Mouse (Mus musculus) mature B cell (primary cell): Measurements from ENCODE around the gene Thada.

Source experiments
- in situ Hi-C: fragments of 300-500 bp; cut with MboI; formaldehyde crosslinking; loops from 2 replicates; pipeline ENCODE4 v1.14.3; 2019

The Thada gene

DNA sequence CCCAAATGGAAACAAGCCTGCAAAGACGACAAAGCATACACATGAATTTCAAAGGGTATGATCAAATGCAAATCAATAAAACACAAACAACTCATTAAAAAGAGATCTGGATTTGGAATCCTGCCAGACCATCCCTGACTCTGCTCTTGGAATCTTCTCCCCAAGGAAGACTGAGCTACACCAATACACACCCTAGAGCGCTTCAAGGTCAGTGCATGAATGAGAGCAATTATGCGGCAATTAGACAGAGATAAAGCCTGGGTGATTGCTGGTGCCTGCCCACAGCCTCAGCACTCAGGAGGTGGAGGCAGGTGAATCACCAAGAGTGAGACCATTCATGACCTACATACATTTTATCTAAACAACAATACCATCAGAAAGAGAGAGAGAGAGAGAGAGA, 114.7 kb downstream of the Thada start:
- in situ Hi-C loops: no loop called here

GRCm38 (mm10) chr17:84348865-84349264, 117.1 kb downstream of the Thada start:
- in situ Hi-C loops: no loop called here

- in situ Hi-C loops: no loop called here
These were observed 123.6 kb downstream of the Thada start for GRCm38 (mm10) chr17:84342299-84342817.

DNA sequence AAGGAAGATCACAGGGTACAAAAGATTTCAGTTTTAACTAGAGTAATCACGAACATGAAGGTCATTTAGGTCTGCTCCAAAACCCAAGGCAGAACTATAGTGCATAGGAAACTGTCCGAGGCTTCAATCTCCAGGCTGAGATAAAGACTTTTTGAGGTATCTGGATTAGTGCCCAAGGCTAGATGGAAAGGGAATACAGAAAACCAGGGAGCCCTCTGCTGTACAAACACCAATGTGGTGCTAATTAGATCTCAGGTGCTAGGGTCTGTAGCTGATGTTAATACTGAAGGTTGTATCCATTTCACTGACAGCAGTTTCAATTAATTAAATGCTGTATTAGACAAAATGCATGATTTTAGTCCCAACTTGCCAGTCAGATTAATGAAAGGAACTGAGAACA, 124.3 kb downstream of the Thada start:
- in situ Hi-C loops: no loop called here

DNA sequence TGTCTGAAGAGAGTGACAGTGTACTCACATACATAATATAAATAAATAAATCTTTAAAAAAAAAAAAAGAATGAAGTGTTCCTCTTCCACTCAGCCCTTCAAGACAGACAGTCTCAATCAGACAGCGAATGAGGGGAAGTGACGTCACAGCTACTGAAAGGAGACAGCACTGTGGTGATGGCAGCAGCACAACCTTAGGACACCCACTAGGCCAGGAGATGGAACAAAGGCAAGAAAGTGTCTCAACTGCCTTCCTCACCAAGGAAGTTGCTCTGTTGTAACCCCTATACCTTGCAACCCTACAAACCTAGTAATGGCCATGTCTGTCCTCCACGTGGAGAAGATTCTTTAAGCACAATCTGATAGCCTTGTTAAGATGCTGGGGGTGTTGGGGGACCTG, 125.4 kb downstream of the Thada start:
- in situ Hi-C loops: no loop called here

GRCm38 (mm10) chr17:84335996-84336395, 130.0 kb downstream of the Thada start:
- in situ Hi-C loops: no loop called here

GRCm38 (mm10) chr17:84335076-84335475, 130.9 kb downstream of the Thada start:
- in situ Hi-C loops: no loop called here

DNA sequence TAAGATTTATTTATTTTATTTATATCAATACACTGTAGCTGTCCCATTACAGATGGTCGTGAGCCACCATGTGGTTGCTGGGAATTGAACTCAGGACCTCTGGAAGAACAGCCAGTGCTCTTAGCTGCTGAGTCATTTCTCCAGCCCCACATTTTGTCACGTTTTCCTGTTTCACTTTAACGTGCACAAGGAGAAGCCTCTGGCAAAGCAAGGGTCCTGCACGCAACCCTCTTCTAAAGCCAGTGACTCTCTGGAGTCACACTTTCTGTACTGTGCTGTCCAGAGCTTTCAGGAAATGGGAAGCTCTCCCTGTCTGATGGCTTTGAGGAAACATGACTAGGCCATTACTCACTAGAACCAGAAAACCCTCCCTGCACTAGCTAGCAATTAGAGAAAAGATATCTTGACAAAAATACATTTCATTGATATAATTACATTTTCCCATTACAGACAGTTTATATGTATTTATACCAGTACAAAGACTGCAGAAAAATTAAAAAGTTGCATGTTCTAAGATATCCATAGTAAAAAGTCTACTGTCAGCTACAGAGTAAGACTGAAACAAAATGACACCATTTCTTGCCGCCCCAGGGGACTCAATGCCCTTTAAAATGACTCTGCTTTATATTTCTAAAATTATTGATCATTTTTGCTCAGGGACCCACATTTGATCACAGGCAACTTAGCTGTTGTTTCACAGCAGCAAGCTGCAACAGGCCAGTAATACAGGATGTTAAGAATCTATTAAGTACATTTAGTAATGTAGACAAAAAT, 131.6 kb downstream of the Thada start:
- in situ Hi-C loops: no loop called here

- in situ Hi-C loops: no loop called here
These were observed 133.1 kb downstream of the Thada start for GRCm38 (mm10) chr17:84332940-84333339.

GRCm38 (mm10) chr17:84330986-84331385, 135.0 kb downstream of the Thada start:
- in situ Hi-C loops: no loop called here

DNA sequence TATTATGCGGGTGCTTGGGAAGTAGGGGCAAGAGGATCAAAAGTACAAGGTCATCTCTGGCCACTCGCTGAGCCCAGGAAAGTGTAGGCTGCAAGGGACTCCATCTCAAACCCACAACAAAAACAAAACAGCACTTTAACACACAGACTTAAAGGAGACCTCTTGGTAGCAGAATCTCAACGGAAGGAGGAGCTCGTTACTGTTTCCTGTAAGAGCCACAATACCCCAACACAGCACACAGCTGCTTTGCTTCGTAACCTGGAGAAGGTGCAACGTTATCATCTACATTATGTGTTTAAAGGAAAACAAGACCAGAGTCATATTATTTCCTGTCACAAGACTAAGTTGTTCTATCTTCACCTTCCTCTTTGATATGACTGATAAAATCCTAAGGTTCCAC, 135.5 kb downstream of the Thada start:
- in situ Hi-C loops: no loop called here

DNA sequence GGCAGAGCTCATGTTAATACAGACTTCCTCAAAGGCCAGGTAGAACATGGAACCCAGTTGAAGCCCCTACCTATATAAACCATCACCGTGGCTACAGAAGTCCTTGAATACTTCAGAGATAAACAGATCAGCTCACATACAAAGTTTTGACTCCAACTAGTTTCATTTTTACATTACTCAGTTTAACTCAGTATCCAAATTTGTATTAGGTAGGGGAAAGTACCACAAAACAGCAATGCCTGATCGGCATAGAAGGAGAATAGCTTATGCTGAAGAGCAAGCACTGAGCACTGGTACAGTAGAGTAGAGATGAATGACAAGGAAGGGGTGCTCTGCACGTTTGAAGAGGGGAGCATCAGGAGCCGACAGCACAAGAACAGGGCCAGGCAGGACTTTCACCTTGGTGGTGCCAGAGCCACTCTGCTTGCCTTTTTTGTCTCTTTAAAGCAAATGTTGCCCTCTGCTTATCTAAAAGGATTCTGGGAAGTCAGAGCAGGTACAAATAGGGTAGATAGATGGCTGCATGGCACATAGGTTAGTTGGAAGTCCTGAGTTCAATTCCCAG, 136.0 kb downstream of the Thada start:
- in situ Hi-C loops: no loop called here

DNA sequence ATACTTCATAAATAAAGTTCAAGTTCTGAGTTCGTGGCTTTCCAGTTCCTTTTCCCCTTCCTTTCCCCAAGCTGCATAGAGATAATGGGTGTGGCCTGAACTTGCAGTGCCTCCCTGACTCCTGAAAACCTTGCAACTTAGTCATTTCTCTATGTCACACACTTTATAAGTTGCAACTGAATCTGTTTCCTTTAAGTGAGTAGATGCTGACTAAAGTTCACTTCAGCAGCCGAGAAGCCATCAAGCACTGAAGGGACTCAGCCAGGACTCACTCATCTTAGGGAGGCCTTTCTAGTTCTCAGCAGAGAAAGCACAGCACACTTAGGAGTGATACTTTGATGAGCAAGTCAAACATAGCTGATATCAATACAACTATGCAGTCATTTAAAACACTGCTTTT, 137.5 kb downstream of the Thada start:
- in situ Hi-C loops: no loop called here

DNA sequence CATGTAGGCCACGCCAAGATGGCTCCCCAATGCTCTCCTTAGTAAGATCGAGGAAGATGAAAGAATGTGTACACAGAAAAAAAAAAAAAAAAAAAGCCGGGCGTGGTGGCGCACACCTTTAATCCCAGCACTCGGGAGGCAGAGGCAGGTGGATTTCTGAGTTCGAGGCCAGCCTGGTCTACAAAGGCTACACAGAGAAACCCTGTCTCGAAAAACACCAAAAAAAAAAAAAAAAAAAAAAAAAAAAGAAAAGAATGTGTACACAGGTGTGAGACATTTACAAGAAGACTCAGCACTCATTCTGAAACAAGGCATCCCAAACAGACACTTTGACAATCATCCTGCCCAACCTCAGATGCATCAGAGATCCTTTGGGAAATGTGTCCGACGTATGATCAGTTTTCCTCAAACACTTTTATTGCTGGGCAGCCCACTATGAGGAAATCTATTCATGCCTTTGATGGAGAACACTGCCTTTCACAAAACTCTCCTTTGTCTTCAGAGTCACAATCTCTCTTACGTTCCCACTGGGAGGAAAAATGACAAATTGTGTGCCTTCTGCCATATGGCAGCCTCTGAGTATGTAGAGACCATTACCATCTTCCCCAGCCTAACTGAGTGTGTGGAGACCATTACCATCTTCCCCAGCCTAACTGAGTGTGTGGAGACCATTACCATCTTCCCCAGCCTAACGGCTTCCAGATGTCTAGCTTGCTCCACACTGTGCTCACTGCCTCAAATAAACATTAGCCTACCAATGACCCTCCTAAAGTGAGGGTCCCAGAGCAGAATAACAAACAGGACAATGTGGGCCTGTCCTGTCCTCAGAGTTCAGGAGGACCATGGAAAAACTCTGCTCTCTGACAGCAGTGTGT, 138.7 kb downstream of the Thada start:
- in situ Hi-C loops: no loop called here

GRCm38 (mm10) chr17:84322176-84322575, 143.8 kb downstream of the Thada start:
- in situ Hi-C loops: no loop called here

GRCm38 (mm10) chr17:84321351-84321750, 144.7 kb downstream of the Thada start:
- in situ Hi-C loops: no loop called here

DNA sequence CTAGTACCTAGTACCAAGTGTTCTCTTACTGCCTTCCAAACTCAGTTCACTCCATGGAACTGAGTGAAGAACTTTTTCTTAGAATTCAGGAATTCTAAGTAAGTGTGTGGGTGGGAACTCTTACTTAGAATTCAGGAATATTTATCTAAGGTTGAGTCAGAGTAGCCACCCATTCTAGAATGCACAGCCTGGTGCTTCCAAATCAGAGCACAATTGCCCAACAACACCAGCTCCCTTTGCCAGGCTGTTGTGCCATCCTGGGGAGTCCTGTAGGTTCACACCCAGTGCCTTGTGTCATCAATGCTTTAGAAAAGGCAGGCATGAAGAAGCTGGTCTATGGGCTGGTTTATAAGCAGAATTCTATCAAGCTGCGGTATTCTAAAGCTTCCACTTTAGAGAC, 145.4 kb downstream of the Thada start:
- in situ Hi-C loops: no loop called here

- in situ Hi-C loops: no loop called here
These were observed 151.7 kb downstream of the Thada start for GRCm38 (mm10) chr17:84314341-84314740.

- in situ Hi-C loops: no loop called here
These were observed 152.5 kb downstream of the Thada start for GRCm38 (mm10) chr17:84313494-84313893.

DNA sequence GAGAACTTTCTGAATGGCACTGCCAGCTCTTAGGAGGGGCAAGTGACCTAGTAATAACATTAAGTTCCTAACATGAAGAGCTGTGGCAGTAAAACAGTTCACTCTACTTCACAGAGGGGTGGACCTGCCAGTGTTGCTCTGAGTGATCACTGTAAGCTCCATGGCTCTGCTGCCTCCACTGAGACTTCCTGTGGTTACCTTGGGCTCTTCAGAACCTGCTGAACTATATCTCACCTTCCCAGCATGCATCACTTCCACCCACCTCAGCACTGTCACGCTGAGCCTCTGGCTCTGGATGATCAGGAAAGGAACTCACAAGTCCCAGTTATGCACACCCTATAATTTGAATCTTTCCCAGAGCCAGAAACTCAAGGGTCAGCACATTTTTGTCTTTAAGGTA, 159.9 kb downstream of the Thada start:
- in situ Hi-C loops: no loop called here

DNA sequence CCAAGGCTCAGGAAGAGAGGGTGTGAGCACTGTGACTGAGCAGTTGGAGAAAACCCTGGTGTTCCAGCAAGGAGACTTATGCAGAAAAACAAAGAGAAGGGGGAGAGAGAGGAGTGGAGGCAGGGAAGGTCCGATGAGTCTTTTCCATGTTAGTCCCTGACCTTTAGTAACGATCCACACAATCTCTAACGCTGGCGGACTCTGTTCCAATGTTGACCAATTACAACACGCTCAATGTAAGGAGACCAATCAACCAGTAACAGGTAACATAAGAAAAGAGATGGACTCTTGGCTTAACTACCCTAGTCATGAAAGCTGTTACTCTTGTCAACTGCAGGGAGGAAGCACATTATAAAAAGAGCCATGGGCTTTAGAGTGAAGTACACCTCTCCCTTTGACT, 160.9 kb downstream of the Thada start:
- in situ Hi-C loops: no loop called here

GRCm38 (mm10) chr17:84304141-84304540, 161.9 kb downstream of the Thada start:
- in situ Hi-C loops: no loop called here

GRCm38 (mm10) chr17:84297976-84298375, 168.0 kb downstream of the Thada start:
- in situ Hi-C loops: no loop called here
